ENCODE assay signal across 11 mouse cellular contexts in the genomic region with DNA sequence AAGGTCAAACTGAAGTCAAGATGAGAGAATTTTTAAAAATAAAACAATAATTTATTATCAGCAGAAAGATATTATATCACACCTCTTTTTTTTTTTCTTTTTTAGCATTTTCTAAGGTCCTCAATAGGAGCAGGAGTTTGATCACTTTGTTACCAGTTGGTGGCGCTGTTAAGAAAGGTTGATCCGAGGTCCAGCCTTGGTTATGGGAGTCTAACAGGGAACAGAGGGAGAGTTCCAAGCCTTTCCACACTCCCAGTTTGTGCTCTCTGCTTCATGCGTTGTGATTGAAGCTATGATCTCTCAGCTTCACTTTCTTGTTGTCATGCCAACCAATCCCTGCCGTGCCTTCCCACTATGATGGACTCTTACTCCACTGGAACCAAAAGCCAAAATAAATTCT.
DNase-seq lines count a peak whose midpoint lies in the region; ATAC-seq and TF ChIP-seq lines count a peak whose summit lies in the region.
"Had no signal": no experiment of that assay in that cellular context is flagged by ENCODE, and none has a peak within 500 bp of the region (broad histone marks: within the 10 kb centered on the region; RNA-seq: fewer than 3 reads in every experiment).

No protein-coding gene starts in this region.

- 42% methylated on average over 4 of the region's 4 CpGs for WGBS in forebrain, embryonic 14.5 days
- 36% methylated on average over 4 of the region's 4 CpGs for WGBS in forebrain, embryonic 16.5 days

- no peak overlapping the region for H3K4me3 ChIP-seq in forebrain, embryonic 14.5 days (ENCODE audit: low read depth, low read length)
- H3K4me3 ChIP-seq in forebrain, embryonic 16.5 days (replicated peaks; ENCODE audit: low read length), result no peak overlapping the region
- no peak overlapping the region for H3K4me3 ChIP-seq in left cerebral cortex, adult 2 months
- H3K4me3 ChIP-seq: embryonic facial prominence, embryonic 13.5 days had no signal

- no peak overlapping the region for H3K4me2 ChIP-seq in forebrain, embryonic 14.5 days (ENCODE audit: low read length)
- H3K4me2 ChIP-seq in forebrain, embryonic 16.5 days (ENCODE audit: low read length), result no peak overlapping the region
- H3K4me2 ChIP-seq: embryonic facial prominence, embryonic 13.5 days had no signal

- DNase-seq in forebrain, embryonic 14.5 days (ENCODE audit: low spot score), result peak; percentile 28
- DNase-seq in left cerebral cortex, adult 2 months (ENCODE audit: extremely low spot score in 1 of 2, low spot score in 2 of 2), result no peak
- no peak for DNase-seq in left cerebral cortex, adult 8-10 months (ENCODE audit: low spot score in 2 of 2)
- peak; percentile 33 for DNase-seq in retina, embryonic 14.5 days (ENCODE audit: low spot score)
- DNase-seq in left cerebral cortex, adult 18-20 months (ENCODE audit: low spot score in 2 of 2), result no peak
- no peak for DNase-seq in testis, postnatal 14 days (ENCODE audit: low spot score)

- TF ChIP-seq CTCF in left cerebral cortex, adult 2 months (IDR thresholded peaks at IDR 0.05), result peak; percentile 28

- no peaks in the 10 kb centered on the region for H3K9me3 ChIP-seq in forebrain, embryonic 14.5 days (replicated peaks; ENCODE audit: control insufficient read depth, low read length)
- no peaks in the 10 kb centered on the region for H3K9me3 ChIP-seq in forebrain, embryonic 16.5 days (ENCODE audit: control insufficient read depth, low read length)
- H3K9me3 ChIP-seq: embryonic facial prominence, embryonic 13.5 days had no signal

- peak; percentile 50; the same call in 1 of the 2 replicates for ATAC-seq in forebrain, embryonic 14.5 days
- no peak for ATAC-seq in forebrain, embryonic 16.5 days
- peak; percentile 56 for ATAC-seq in granulocyte monocyte progenitor cell, adult 5-6 weeks (replicated peaks; ENCODE audit: poor library complexity, severe bottlenecking)
- ATAC-seq: Patski had no signal

- intact Hi-C loops in left cerebral cortex, adult 2 months (cut with DNase I), result loop anchor here (5.0 kb wide), 1 partner anchor 365 kb away; no protein-coding TSS in a partner anchor

- no peaks in the 10 kb centered on the region for H3K4me1 ChIP-seq in forebrain, embryonic 14.5 days (ENCODE audit: control insufficient read depth, insufficient read depth, low read length)
- no peaks in the 10 kb centered on the region for H3K4me1 ChIP-seq in forebrain, embryonic 16.5 days (replicated peaks; ENCODE audit: control insufficient read depth, insufficient read depth, low read length)
- H3K4me1 ChIP-seq: embryonic facial prominence, embryonic 13.5 days had no signal

- H3K9ac ChIP-seq in forebrain, embryonic 14.5 days (ENCODE audit: low read length), result no peak overlapping the region
- no peak overlapping the region for H3K9ac ChIP-seq in forebrain, embryonic 16.5 days (replicated peaks; ENCODE audit: low read depth, low read length)
- H3K9ac ChIP-seq: embryonic facial prominence, embryonic 13.5 days; liver, embryonic 14.5 days had no signal

- no peaks in the 10 kb centered on the region for H3K27me3 ChIP-seq in forebrain, embryonic 14.5 days (replicated peaks; ENCODE audit: control insufficient read depth, insufficient read depth, low read length)
- H3K27me3 ChIP-seq in forebrain, embryonic 16.5 days (replicated peaks; ENCODE audit: control insufficient read depth, insufficient read depth, low read length), result no peaks in the 10 kb centered on the region
- H3K27me3 ChIP-seq: embryonic facial prominence, embryonic 13.5 days had no signal

- H3K36me3 ChIP-seq in forebrain, embryonic 14.5 days (ENCODE audit: control insufficient read depth, insufficient read depth, low read length), result no peaks in the 10 kb centered on the region
- no peaks in the 10 kb centered on the region for H3K36me3 ChIP-seq in forebrain, embryonic 16.5 days (ENCODE audit: control insufficient read depth, insufficient read depth)
- H3K36me3 ChIP-seq: embryonic facial prominence, embryonic 13.5 days had no signal

- no peak overlapping the region for H3K27ac ChIP-seq in forebrain, embryonic 14.5 days (ENCODE audit: low read depth, low read length)
- no peak overlapping the region for H3K27ac ChIP-seq in forebrain, embryonic 16.5 days (ENCODE audit: low read length)
- H3K27ac ChIP-seq in left cerebral cortex, adult 2 months, result no peak overlapping the region
- H3K27ac ChIP-seq: embryonic facial prominence, embryonic 13.5 days; liver, embryonic 14.5 days had no signal

Comparison
In these comparisons a context has a peak if more than half of its experiments do, and no peak if none do; other contexts are left out.
1. DNase-seq: peak in forebrain, embryonic 14.5 days (single experiment) and retina, embryonic 14.5 days (single experiment); none in left cerebral cortex, adult 2 months (0 of 2), left cerebral cortex, adult 8-10 months (0 of 2), left cerebral cortex, adult 18-20 months (0 of 2) and testis, postnatal 14 days (single experiment).